Mouse (Mus musculus): ENCODE results near the gene Fam222b.

DNA sequence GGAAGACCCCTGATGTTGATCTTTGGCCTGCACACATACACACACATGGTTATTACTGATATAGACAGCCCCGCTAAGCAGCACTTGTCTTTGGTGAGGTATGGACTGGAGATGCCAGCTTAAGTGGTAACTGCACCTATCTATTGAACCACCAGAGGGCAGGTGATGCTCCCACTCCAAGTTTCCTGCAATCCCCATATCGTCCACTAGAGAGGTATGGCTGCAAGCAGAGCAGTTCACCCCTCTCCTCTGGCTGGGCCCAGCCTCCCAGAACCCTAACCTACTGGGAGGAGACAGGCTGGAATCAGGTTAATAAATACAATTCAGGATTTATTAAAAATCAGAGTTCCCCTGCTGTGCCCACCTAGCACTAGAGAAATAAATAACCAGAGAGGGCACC lies 64.6 kb downstream of the Fam222b start:
- TF ChIP-seq POLR2A (IDR thresholded peaks at IDR 0.05; ENCODE audit: borderline replicate concordance, extremely low read depth, insufficient read depth, insufficient read length, poor library complexity, severe bottlenecking): no peak
- peak; percentile 92 for TF ChIP-seq CTCF (IDR thresholded peaks at IDR 0.05; ENCODE audit: borderline replicate concordance, extremely low read depth, insufficient read depth, insufficient read length)
